Mouse (Mus musculus) lung, adult 2 months (tissue): ENCODE data around the gene AC109138.7.

Experiments used
- CTCF ChIP-seq: fragments of 200-500 bp; IDR thresholded peaks from 2 replicates; pipeline ENCODE4 v1.5.1; 2011; ENCODE audit warnings: mild to moderate bottlenecking, low read length, control low read depth; ENCODE audit not compliant: insufficient read depth
- POLR2A ChIP-seq: fragments of 200-500 bp; IDR thresholded peaks from 2 replicates; pipeline ENCODE4 v1.6.1; 2011; ENCODE audit warnings: low read depth, mild to moderate bottlenecking, control low read depth, low read length, borderline replicate concordance; ENCODE audit errors: extremely low read depth

GRCm38 (mm10) chr19:4232651-4233050 lies 18.5 kb downstream of the AC109138.7 start:
- no peak for TF ChIP-seq POLR2A
- TF ChIP-seq CTCF, result no peak
